Mouse (Mus musculus) right cerebral cortex, postnatal 10 days (tissue): ENCODE data around the gene Lta.

Experiments
- DNase-seq, 2 experiments: peaks; one replicate each; pipeline ENCODE4 v3.0.0; 2021; ENCODE audit warnings: low spot score in 2 of 2

Gene Lta

GRCm38 (mm10) chr17:35210593-35210992, 5.4 kb upstream of the Lta start:
- DNase-seq = no peak

- DNase-seq = no peak
Measured at GRCm38 (mm10) chr17:35209785-35210535, 4.8 kb upstream of the Lta start.

- DNase-seq = no peak
Measured at GRCm38 (mm10) chr17:35205380-35205769, 224 bp upstream of the Lta start.

GRCm38 (mm10) chr17:35202442-35202841, 2.7 kb downstream of the Lta start:
- no peak for DNase-seq

GRCm38 (mm10) chr17:35201787-35202186, 3.4 kb downstream of the Lta start, which contains the start of gene Tnf:
Tnf (minus strand) TSS chr17:35202007.
- DNase-seq = no peak

GRCm38 (mm10) chr17:35201128-35201527, 4.0 kb downstream of the Lta start:
- no peak for DNase-seq

GRCm38 (mm10) chr17:35200398-35200797, 4.8 kb downstream of the Lta start:
- DNase-seq = no peak

- no peak for DNase-seq
Measured at GRCm38 (mm10) chr17:35198946-35199345, 6.2 kb downstream of the Lta start.

GRCm38 (mm10) chr17:35198029-35198428, 7.1 kb downstream of the Lta start:
- no peak for DNase-seq

- no peak for DNase-seq
Measured at GRCm38 (mm10) chr17:35197126-35197525, 8.0 kb downstream of the Lta start.

GRCm38 (mm10) chr17:35196321-35196641, 8.9 kb downstream of the Lta start:
- no peak for DNase-seq

GRCm38 (mm10) chr17:35195631-35196320, 9.4 kb downstream of the Lta start:
- peak; percentile 85 for DNase-seq

GRCm38 (mm10) chr17:35194844-35195630, 10.1 kb downstream of the Lta start:
- no peak for DNase-seq

- no peak for DNase-seq
Measured at GRCm38 (mm10) chr17:35193881-35194843, 11.0 kb downstream of the Lta start, which contains the start of gene Ltb. Ltb (plus strand) TSS chr17:35194439.

GRCm38 (mm10) chr17:35192924-35193323, 12.2 kb downstream of the Lta start:
- no peak for DNase-seq

- no peak for DNase-seq
Measured at GRCm38 (mm10) chr17:35191723-35192122, 13.4 kb downstream of the Lta start.

GRCm38 (mm10) chr17:35190096-35190495, 15.1 kb downstream of the Lta start:
- DNase-seq = no peak

GRCm38 (mm10) chr17:35189186-35189585, 16.0 kb downstream of the Lta start:
- no peak for DNase-seq

- no peak for DNase-seq
Measured at GRCm38 (mm10) chr17:35187959-35188610, 17.1 kb downstream of the Lta start, which contains the start of gene Lst1. Lst1 (minus strand) TSS chr17:35188439.

- DNase-seq = no peak
Measured at GRCm38 (mm10) chr17:35187345-35187744, 17.8 kb downstream of the Lta start.

- DNase-seq = peak in 1 of 2 experiments; percentile 51
Measured at GRCm38 (mm10) chr17:35186681-35187080, 18.5 kb downstream of the Lta start.
